Mouse (Mus musculus): ENCODE data around the gene Sema4b.

- TF ChIP-seq CTCF (IDR thresholded peaks at IDR 0.05; ENCODE audit: low read depth) (no peak), EP300 (IDR thresholded peaks at IDR 0.05; ENCODE audit: low read depth) (no peak)
These were observed 10.5 kb upstream of the Sema4b start for GRCm38 (mm10) chr7:80176159-80176558.

Data from liver, postnatal 0 days (tissue).